Mouse (Mus musculus) megakaryocyte, embryonic 14.5 days (primary cell): Measurements from ENCODE around the gene Abhd6.

Experiments
- FLI1 ChIP-seq: IDR thresholded peaks from 2 replicates; pipeline ENCODE4 v1.6.1; 2012; ENCODE audit warnings: low read length, inconsistent platforms, mixed read lengths
- GATA1 ChIP-seq: IDR thresholded peaks from 3 replicates; pipeline ENCODE4 v1.6.1; 2012; ENCODE audit warnings: mixed read lengths, low read length, inconsistent platforms, borderline replicate concordance

GRCm38 (mm10) chr14:8098687-8098995, 95.9 kb downstream of the Abhd6 start:
- TF ChIP-seq FLI1 (no peak), GATA1 (no peak)
